Mouse (Mus musculus) heart, postnatal 0 days (tissue): ENCODE measurements around the gene Tnfsfm13. TPM values are rescaled to one million over a fixed set of nuclear protein-coding genes. Genes with fewer than 3 reads are reported as not detected.

Experiments
- ATAC-seq: fragments of 200-750 bp; cut with Nextera tagmentation; 2 replicates; pipeline ENCODE4 v1.8.0; 2017; ENCODE audit warnings: low read depth, moderate number of reproducible peaks, moderate library complexity; ENCODE audit not compliant: insufficient read depth
- DNase-seq: peaks from one replicate; pipeline ENCODE4 v3.0.0-alpha.2; 2016; ENCODE audit warnings: low spot score
- H3K27ac ChIP-seq: fragments of 300-500 bp; sonication (generic); 2 replicates; pipeline ENCODE4 v1.5.1; 2014; ENCODE audit warnings: low read depth, mild to moderate bottlenecking
- H3K27me3 ChIP-seq: fragments of 300-500 bp; sonication (generic); 2 replicates; pipeline ENCODE4 v1.6.1; 2014; ENCODE audit warnings: low read length, mixed read lengths; ENCODE audit not compliant: control insufficient read depth, insufficient read depth
- H3K36me3 ChIP-seq: fragments of 300-500 bp; sonication (generic); replicated peaks from 2 replicates; pipeline ENCODE4 v1.6.1; 2014; ENCODE audit warnings: low read length, mixed read lengths; ENCODE audit not compliant: control insufficient read depth, insufficient read depth
- H3K4me1 ChIP-seq: fragments of 300-500 bp; sonication (generic); 2 replicates; pipeline ENCODE4 v1.6.1; 2014; ENCODE audit warnings: antibody characterized with exemption; ENCODE audit not compliant: control insufficient read depth, insufficient read depth
- H3K4me2 ChIP-seq: fragments of 300-500 bp; sonication (generic); 2 replicates; pipeline ENCODE4 v1.6.1; 2014; ENCODE audit warnings: low read depth, mild to moderate bottlenecking, low read length, moderate library complexity
- H3K4me3 ChIP-seq: fragments of 300-500 bp; sonication (generic); 2 replicates; pipeline ENCODE4 v1.5.1; 2014; ENCODE audit warnings: low read depth, low read length
- H3K9ac ChIP-seq: fragments of 300-500 bp; sonication (generic); replicated peaks from 2 replicates; pipeline ENCODE4 v1.6.1; 2014; ENCODE audit warnings: low read depth, low read length, mixed read lengths
- H3K9me3 ChIP-seq: fragments of 300-500 bp; sonication (generic); replicated peaks from 2 replicates; pipeline ENCODE4 v1.6.1; 2016; ENCODE audit warnings: low read length; ENCODE audit not compliant: control insufficient read depth
- CTCF ChIP-seq: IDR thresholded peaks from 2 replicates; pipeline ENCODE4 v1.5.1; 2016; ENCODE audit warnings: antibody characterized with exemption, control low read depth, low read depth
- EP300 ChIP-seq: IDR thresholded peaks from 2 replicates; pipeline ENCODE4 v1.6.1; 2016; ENCODE audit warnings: antibody characterized with exemption, low read depth
- WGBS: fragments of 180-500 bp; shearing (Covaris S2); extraction: QIAGEN DNeasy Blood & Tissue Kit; methylation state at CpG from one replicate; pipeline ENCODE4 v1.1.7; 2014; 5-methylcytosine and 5-hydroxymethylcytosine counted together
- polyA plus RNA-seq: library from polyadenylated mRNA; unstranded; fragments of >200 nt; fragmentation: Nextera tagmentation; extraction: Ambion mirVana; gene quantifications from 2 replicates; pipeline ENCODE4 v1.2.1, GENCODE M21; 2015
- total RNA-seq: library from RNA; depleted of rRNA; stranded (reverse); fragments of >200 nt; gene quantifications from 2 replicates; pipeline ENCODE4 v1.2.3, GENCODE M21; 2014; ENCODE audit warnings: low replicate concordance

The Tnfsfm13 gene
- total and polyA plus RNA-seq, 2 experiments from 2014 or later = 0.65 to 2.8 TPM

DNA sequence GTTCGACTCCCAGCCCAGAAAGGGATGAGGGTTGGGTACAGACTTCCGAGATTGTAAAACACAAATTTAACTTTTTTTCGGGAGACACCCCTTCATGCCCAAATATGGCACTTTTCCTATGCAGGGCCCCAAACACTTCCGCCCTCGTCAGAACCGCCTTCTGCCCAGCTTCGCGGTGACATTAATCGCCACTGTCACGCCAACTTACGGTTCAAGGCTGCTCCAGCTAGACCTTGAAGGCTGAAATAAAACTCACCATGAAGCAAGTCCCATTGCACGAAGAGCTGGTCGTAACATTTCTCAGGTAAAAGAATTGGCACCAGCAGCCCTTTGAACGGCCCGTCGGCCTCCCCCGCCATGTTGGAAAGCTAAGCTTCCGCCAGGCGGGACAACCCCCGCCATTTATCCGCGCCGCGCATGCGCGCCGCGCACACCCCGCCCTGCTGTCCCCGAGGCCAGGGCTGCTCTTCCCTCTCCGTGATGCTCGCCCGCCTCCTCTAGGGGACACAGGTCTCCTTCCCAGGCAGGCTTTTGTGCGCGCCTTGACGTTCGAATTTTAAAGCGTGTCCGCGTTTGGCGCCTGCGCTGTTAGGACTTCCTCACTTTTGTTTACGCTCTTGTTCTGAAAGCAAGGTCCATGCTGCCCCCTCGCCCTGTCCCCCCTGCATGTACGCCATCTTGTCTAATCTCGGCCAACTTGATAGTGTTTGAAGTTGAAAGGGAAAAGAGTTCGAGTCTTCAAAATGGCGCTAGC is 33.5 kb downstream of the Tnfsfm13 start, which contains the start of gene Mpdu1:
Mpdu1 (minus strand) TSS at position 430 of the 754 bp plus-strand sequence.
- Histone ChIP-seq H3K36me3 (peaks cover 51% of the 10 kb centered on the region), H3K4me3 (peak within 1 kb of the TSS; percentile 52), H3K4me2 (peak within 1 kb of the TSS; percentile 61), H3K4me1 (peaks cover 14% of the 10 kb centered on the region), H3K9me3 (no peaks in the 10 kb centered on the region), H3K27me3 (no peaks in the 10 kb centered on the region), H3K9ac (peak within 1 kb of the TSS; percentile 58), H3K27ac (peak within 1 kb of the TSS; percentile 97)
- peak; percentile 97 for ATAC-seq
- WGBS = under 1% methylated on average over 48 of the region's 48 CpGs
- peak; percentile 96 for DNase-seq
- TF ChIP-seq EP300 = peak; percentile 27; the same call in 1 of the 2 replicates
- peak; percentile 45 for TF ChIP-seq CTCF

DNA sequence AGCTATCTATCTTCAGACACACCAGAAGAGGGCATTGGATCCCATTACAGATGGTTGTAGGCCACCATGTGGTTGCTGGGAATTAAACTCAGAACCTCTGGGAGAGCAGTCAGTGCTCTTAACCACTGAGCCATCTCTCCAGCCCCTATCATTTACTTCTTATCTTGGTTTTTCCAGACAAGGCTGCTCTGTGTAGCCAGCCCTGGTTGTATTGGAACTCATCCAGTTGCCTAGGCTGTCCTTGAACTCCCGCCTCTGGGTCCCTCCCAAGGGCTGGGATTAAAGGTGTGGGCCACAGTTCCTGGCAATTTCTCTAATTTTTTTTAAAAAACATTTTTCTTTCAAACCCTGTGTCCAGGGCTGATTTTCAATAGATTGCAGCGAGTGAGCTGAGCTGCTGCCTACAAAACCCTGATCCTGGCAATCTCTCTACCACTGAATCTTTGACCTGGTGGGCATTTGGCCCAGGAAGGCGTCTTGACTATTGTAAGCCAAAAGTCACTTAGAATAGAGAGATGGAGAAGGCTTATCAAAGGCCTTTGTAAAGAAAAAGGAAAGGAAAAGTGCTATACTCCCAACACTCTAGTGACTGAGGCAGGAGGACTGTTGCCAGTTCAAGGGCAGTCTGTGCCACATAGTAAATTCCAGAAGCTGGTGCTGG is 34.5 kb downstream of the Tnfsfm13 start:
- WGBS = 58% methylated on average over 3 of the region's 3 CpGs
- ATAC-seq (no peak), DNase-seq (no peak)
- Histone ChIP-seq H3K27ac (peak overlapping the region; percentile 97), H3K9me3 (no peaks in the 10 kb centered on the region), H3K4me3 (peak overlapping the region; percentile 52), H3K9ac (peak overlapping the region; percentile 58), H3K4me2 (peak overlapping the region; percentile 61), H3K4me1 (peaks cover 14% of the 10 kb centered on the region), H3K36me3 (peaks cover 53% of the 10 kb centered on the region), H3K27me3 (no peaks in the 10 kb centered on the region)
- TF ChIP-seq CTCF (no peak), EP300 (no peak)

DNA sequence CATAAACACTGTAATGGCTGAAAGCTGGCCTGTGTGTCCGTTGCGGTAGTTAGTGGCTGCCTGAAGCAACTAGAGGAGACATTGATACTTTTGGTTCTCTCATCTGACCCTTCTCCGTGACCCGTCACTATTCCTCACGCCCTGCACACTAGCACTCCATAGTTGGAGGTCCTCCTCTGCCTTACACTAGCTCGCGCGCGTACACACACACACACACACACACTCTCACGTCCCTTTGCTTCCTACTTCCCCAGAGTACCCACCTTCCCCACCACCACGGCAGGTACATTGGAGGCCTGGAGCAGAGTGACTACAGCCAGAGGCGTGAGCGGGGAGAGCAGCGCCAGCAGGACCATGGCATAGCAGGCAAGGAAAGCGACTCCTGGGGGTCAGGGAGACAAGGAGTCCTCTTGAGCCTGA is 38.4 kb downstream of the Tnfsfm13 start:
- H3K36me3 ChIP-seq = peaks cover 46% of the 10 kb centered on the region
- no peak overlapping the region for H3K4me2 ChIP-seq
- no peaks in the 10 kb centered on the region for H3K27me3 ChIP-seq

DNA sequence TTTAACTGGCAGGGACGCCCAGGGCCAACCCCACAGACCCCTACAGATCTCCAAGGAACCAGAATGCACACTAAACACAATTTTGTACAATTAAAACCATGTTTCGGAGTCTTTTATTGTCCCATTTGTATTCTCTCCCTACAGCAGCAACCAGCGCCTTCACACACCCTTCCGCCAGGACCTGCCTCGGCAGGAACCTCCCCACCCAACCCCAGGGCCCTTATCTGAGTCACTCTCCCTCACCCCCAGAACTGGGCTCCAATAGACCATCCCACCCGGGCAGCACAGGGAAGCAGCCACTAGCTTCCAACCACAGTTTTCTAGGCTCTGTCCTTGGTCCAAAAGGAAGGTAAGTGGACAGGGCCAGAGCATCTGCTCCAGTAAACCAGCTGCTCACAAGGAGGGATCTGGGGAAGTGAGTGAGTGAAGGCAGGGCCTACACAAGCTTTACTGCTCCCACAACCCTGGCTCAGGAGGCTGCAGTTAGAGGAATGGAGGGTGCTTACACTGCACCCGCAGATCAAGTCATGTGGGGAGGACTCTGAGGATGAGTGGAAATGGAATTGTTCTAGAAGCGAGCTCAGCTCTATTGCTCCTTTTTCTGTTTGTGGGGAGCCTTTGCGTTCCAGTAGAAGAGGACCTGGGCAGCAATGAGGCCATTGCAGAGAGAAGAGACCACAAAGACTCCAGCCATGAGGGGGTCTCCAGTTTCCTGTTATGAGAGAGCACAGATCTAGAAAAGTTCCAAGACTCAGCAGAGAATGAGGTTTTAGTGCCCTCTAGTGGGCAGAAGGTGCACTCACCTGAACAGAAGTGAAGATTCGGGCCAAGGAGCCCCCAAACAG is 39.1 kb downstream of the Tnfsfm13 start:
- H3K9ac ChIP-seq = no peak overlapping the region
- H3K4me2 ChIP-seq = no peak overlapping the region
- TF ChIP-seq EP300 = no peak
- TF ChIP-seq CTCF = peak; percentile 79
- H3K9me3 ChIP-seq = no peaks in the 10 kb centered on the region
- H3K4me3 ChIP-seq = no peak overlapping the region
- no peak overlapping the region for H3K27ac ChIP-seq
- ATAC-seq = no peak
- H3K4me1 ChIP-seq = 0 out of 2 replicates have a peak, but pooled peaks cover 7% of the 10 kb centered on the region
- no peaks in the 10 kb centered on the region for H3K27me3 ChIP-seq
- WGBS = 75% methylated on average over 10 of the region's 10 CpGs
- peak; percentile 55 for DNase-seq
- H3K36me3 ChIP-seq = peaks cover 52% of the 10 kb centered on the region

More for the DNA sequence above, 38.4 kb downstream of the Tnfsfm13 start:
- WGBS = 82% methylated on average over 15 of the region's 15 CpGs
- H3K9ac ChIP-seq = no peak overlapping the region
- 0 out of 2 replicates have a peak, but pooled peaks cover 7% of the 10 kb centered on the region for H3K4me1 ChIP-seq
- no peak overlapping the region for H3K27ac ChIP-seq
- no peak for TF ChIP-seq CTCF
- no peak for TF ChIP-seq EP300
- DNase-seq = no peak
- no peaks in the 10 kb centered on the region for H3K9me3 ChIP-seq
- no peak overlapping the region for H3K4me3 ChIP-seq
- ATAC-seq = no peak

DNA sequence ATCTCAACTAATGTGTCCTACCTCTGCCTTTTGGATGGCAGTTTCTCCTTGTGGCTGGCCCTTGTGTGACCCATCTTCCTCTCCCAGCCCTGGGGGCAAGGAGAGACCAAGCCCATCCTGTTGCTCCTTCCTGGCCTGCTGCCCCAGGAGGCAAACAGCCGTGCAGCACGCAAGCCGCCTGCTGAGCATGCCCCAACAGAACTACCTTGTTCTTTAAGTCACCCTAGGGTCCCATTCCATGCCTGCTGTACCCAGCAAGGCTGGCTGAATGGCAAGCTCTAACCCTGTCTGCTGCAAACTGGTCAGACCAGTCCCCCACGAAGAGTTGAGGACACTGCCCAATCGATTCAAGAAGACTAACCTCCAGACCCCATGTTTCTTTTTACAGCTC is 39.8 kb downstream of the Tnfsfm13 start:
- Histone ChIP-seq H3K4me1 (no peaks in the 10 kb centered on the region), H3K27me3 (no peaks in the 10 kb centered on the region), H3K9me3 (no peaks in the 10 kb centered on the region), H3K36me3 (peaks cover 60% of the 10 kb centered on the region), H3K4me3 (no peak overlapping the region), H3K4me2 (no peak overlapping the region), H3K27ac (no peak overlapping the region), H3K9ac (no peak overlapping the region)
- WGBS = 66% methylated on average over 5 of the region's 5 CpGs
- DNase-seq = no peak
- TF ChIP-seq CTCF (no peak), EP300 (no peak)
- ATAC-seq = 0 out of 2 replicates have a peak, but pooled peaks have one; percentile 4
